Mouse (Mus musculus): Measurements from ENCODE around the gene Rasip1.

Rasip1 gene

DNA sequence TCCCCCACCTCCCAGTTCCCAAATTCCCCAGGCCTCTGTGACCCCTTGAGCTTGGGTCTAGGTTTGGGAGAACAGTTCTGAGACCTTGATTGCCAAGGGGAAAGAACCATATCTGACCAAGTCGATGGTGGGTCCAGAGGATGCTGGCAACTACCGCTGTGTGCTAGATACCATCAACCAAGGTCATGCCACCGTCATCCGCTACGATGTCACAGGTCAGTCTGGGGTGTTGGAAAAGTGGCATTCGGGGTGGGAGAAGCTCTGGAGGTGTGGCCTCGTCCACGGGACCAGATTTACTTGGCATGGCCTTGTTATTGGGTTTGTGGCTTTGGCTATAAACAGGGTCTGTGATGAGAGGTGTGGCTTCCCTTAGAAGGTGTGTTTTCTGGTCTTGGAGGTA is 1.8 kb upstream of the Rasip1 start:
- DNase-seq: no peak

DNA sequence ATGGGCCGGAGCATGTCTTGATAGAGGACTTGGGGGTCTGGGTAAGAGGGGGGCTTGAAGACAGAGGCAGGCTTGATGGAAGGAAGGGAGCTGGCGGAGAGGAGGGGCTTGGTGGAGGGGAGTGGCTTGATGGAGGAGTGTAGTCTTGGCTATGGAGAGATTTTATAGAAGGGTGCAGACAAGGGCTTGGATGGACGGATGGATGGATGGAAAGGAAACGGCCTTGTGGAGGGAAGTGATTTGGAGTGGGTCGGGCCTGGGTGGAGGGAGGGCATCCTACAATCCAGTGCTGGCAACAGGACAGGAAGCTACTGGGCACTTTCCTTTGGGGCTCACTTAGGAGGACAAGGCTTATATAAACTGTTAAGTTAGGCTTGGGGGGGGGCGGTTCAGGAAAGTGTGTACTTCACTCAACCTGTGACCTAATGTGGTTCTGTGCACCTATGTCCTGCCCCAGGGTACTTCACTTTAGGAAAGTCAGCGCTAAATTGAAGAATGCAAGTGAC is 664 bp upstream of the Rasip1 start:
- DNase-seq: no peak

DNA sequence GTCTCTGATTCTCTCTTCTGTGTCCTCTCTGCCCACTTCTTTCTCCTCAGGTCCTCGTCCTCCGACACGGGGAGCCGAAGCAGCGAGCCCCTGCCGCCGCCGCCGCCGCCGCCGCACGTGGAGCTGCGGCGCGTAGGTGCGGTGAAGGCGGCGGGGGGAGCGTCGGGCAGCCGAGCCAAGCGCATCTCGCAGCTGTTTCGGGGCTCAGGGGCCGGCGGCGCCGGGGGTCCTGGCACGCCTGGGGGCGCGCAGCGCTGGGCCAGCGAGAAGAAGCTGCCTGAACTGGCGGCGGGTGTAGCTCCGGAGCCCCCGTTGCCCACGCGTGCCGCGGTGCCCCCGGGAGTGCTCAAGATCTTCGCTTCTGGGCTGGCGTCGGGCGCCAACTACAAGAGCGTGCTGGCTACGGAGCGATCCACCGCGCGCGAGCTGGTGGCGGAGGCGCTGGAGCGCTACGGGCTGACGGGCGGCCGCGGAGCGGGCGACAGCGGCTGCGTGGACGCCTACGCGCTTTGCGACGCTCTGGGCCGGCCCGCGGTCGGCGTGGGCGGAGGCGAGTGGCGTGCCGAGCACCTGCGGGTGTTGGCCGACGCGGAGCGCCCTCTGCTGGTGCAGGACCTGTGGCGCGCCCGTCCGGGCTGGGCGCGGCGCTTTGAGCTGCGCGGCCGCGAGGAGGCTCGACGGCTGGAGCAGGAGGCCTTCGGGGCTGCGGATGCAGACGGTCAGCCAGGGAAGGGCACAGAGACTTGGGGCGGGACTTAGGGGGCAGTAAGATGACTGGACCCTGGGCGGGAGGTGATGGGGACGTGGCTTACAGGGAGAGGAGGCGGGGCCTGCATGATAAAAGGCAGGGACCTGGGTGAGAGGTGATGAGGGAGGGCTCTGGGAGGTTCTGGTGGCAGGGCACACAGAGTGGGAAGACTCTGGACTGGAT is 1.3 kb downstream of the Rasip1 start:
- DNase-seq: peak; percentile 91

DNA sequence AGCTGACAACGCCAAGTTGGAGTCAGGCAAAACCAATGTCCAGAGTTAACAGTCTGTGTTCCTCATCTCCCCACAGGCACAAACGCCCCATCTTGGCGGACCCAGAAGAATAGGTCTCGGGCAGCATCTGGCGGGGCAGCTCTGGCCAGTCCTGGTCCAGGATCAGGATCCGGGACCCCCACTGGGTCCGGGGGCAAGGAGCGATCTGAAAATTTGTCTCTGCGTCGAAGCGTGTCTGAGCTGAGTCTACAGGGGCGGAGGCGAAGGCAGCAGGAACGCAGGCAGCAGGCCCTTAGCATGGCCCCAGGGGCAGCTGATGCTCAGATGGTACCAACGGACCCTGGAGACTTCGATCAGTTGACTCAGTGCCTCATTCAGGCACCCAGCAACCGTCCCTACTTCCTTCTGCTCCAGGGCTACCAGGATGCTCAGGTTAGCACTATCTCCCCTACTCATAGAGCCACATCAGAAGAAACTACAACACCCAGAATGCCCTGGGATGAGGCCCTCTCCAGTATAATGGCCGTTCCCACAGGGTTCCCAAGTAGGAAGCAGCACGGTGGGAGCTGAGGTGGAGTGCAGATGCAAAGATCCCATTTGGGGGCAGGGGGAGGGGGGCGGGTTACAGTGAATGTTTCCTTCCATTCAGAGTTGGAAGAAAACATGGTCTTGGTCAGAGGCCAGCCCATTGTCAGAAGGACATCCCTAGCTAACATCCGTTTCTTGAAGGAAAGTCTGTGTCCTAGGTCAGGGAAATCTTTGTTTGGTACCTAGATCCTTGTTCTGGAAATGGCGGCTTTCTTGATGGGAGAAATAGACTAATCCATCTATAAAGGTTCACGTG is 3.0 kb downstream of the Rasip1 start:
- no peak for DNase-seq

DNA sequence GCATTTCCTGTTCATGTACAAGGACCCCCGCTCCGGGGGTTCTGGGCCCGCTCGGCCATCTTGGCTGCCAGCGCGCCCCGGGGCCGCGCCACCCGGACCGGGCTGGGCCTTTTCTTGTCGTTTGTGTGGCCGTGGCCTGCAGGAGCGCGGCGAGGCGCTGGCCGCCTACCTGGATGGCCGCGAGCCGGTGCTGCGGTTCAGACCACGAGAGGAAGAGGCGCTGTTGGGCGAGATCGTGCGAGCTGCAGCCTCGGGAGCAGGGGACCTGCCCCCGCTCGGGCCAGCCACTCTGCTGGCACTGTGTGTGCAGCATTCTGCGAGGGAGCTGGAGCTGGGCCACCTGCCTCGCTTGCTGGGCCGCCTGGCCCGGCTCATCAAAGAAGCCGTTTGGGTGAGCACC is 5.2 kb downstream of the Rasip1 start:
- DNase-seq: no peak

DNA sequence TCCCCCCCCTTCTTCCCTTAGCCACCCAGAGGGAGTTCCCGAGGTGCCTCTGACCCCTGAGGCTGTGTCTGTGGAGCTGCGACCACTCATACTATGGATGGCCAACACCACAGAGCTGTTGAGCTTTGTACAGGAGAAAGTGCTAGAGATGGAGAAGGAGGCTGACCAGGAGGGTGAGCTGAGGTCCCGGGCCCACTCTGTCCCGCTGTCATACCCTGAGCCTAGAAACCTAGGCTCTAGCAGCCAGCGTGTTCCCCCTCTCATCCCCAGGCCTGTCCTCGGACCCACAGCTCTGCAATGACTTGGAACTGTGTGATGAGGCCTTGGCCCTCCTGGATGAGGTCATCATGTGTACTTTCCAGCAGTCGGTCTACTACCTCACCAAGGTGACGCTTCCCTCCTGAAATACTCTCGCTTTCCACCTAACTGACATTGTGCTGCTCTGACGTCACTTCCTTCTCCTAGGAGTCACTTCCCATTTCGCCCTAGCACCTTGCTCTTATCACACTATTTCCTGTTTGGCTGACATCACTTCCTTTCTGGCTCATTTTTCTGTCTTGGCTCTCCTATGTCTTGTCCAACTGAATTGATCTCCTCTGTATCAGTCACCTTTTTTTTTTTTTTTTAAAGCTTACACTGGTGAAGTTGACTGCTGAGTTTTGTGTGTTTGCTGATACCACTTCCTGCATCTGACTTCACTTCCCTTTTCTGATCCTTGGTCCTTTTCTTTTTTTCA is 7.8 kb downstream of the Rasip1 start:
- no peak for DNase-seq

DNA sequence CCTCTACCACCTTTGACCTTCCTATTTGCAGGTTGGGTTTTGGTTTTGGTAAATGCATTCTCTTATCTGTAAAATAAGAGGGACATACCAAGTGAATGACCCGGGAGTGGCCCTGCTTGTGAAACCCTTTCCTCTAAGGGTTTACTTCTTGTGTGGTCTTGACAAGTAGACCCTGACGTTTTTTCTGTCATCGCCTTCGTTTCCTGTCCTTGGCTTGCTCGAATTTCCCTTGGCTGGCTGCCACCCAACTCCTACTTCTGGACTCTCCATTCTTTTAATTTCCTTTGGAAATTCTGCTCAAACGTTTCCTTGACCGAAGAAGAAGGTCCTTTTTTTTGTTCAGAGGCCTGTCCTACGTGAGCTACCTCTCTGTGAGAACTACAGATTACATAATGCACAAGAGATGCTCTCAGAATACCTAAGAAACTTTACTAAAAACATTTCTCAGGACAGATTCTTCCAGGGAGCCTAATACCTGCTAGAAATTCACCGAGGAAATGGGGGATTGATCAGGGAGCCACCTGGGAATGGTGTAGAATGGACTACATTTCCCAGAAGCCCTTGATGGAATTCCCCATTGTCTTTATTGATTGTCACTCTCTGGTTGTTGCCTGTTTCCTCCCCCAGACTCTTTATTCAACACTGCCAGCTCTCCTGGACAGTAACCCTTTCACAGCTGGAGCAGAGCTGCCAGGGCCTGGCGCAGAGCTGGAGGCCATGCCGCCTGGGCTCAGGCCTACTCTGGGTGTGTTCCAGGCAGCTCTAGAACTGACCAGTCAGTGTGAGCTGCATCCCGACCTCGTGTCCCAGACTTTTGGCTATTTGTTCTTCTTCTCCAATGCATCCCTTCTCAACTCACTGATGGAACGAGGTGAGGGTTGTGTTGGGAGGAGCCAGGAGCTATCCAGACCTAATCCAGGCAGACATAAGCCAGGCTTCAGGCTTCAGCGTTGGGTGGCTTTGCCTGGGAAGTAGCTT is 8.7 kb downstream of the Rasip1 start:
- DNase-seq: no peak

DNA sequence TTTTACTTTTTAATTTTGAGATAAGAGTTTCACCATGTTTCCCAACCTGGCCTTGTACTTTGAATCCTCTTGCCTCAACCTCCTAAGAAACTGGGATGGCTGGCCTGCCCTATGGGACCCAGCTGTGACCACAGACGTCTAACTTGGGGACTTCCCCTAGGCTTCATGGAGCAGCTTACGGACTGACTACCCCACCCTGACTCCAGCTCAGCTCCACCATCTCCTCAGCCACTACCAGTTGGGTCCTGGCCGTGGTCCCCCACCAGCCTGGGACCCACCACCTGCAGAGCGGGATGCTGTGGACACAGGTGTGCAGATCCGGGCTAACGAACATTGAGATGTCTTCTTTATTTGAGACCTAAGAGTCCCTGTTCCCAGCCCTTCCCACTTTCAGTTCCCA is 10.4 kb downstream of the Rasip1 start:
- DNase-seq: no peak

DNA sequence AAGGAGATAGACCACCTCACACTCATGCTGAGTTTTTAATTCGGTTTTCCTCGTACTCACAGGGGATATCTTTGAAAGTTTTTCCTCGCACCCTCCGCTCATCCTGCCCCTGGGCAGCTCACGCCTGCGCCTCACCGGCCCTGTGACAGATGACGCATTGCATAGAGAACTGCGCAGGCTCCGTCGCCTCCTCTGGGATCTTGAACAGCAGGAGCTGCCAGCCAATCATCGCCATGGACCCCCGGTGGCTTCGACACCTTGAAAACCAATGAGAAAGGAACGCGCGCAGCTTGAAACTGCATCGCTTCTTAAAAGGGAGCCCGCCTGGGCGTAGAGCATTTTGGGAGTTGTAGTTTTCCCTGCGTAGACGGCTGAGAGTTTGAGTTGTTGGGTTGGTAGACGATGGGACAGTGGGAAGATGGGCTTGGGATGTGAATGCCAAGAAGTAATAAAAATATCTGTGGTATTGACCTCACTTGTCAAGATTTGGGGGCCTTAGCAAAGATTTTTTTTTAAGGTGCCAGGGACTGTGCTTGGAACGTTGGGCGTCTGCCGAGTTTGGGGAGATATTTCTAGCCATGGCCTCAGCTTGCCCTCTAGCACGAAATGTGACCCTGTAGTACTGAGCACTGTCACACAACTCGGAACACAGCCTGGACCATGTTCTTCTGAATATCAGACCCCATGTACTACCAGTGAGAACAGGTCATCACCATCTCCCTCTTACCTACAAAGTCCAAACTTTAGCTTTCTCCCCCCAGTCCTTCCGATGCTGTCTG is 11.5 kb downstream of the Rasip1 start:
- peak; percentile 84 for DNase-seq

DNA sequence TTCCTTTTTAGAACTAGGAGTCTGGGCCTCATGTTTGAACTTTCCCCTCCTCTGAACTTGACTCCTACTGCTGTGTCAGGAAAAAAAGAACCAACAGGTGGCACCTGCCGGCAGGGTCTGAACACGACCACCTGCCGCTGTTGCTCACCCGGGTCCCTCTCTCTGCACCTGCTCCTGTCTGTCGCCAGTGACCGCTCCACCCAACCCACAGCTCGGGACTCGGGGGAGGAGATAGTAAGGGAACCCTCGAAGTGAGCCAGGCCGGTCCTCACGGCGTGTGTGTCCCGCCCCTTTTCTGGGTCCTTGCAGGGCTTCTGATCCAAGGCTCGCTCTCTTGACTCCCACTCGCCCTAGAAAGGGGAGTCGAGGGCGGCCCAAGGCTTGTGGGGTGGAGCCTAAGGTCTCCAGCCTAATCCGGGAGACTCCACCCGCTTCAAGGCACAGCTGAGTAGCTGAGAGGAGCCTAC is 12.3 kb downstream of the Rasip1 start, which contains the start of gene Mamstr:
Gene Mamstr, plus strand, starts transcription at position 417 of the 467 bp plus-strand sequence.
- DNase-seq: no peak

DNA sequence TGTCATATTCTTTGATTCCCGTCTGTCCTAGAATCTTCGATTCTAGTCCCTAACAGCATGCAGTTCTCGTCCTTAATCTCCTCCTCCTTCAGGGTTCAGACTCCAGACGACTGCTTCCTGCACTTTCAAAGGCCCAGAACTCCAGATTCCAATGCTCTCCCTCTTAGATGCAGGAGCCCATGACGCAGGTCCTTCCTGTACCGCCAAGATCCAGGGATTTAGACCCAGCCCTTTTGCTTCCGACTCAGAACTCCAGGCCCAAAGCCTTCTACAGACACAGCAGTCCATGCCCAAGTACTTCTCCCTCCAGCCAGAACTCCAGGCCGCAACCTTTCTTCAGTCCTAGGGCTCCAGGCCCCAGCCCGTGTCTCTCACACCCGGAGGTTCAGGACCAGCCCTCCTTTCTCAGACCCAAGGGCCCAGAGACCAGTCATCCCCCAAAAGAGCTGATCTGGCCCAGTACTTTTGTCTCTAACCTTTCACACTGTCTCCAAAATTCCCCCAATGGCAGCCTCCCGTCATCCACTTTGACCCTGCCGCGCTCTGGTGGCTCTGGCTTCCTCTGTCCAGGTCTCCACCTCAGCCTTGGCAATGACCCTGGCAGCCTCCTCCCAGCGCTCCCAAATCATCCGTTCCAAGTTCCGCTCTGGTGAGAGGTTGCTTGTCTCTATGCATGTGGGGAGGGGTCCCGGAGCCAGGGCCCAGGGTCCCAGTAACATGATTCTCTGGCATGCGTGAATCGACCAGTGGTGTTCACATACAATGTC is 13.1 kb downstream of the Rasip1 start:
- no peak for DNase-seq

DNA sequence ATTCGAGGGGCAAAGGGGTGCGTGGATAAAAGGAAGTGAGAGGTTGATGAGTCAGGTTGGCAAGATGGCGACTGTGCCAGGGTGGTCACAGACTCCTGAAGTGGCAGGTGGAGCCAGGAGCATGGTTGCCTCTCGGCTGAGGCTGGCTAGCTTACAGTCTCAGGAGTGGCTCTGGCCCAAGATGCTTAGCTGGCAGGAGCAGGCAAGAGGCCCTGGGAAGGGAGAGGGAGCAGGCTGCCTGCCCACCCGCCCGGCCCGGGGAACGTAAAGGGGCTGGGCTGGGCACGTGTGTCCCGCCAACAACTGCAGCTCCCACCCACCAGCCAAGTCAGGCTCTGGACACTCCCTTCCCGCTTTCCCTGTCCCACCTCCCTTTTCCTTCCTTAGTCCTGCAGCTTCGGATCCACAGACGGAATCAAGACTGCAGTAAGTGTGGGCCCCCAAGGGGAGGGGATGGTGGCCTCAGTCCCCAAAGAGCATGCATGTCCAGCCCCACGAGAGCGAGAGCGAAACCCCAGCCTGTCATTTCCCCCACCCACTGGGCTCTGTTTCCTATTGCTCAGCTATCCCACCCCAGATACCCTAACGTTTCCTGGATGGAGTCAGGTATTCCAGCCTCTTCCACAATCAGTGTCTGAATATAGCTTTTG is 14.2 kb downstream of the Rasip1 start:
- DNase-seq: no peak

DNA sequence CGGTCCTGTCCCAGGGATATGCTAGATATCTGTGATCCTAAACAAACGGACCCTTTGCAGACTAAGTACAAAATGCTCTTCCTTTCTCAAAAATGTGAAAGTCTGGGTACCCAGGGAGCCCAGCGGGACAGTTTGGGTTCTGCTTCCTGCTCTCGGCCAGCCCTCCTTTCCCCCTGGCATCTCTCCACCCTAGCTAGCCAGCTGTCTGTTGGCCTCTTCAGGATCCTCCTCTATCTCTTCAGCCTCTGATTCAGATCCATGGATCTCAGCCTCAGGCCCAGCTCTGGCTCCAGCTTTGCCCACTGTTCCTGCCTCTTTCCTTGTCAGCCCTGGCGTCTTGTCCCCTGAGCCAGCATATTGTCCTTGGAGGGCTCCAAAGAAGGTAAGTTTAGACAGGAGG is 14.8 kb downstream of the Rasip1 start:
- DNase-seq: no peak

DNA sequence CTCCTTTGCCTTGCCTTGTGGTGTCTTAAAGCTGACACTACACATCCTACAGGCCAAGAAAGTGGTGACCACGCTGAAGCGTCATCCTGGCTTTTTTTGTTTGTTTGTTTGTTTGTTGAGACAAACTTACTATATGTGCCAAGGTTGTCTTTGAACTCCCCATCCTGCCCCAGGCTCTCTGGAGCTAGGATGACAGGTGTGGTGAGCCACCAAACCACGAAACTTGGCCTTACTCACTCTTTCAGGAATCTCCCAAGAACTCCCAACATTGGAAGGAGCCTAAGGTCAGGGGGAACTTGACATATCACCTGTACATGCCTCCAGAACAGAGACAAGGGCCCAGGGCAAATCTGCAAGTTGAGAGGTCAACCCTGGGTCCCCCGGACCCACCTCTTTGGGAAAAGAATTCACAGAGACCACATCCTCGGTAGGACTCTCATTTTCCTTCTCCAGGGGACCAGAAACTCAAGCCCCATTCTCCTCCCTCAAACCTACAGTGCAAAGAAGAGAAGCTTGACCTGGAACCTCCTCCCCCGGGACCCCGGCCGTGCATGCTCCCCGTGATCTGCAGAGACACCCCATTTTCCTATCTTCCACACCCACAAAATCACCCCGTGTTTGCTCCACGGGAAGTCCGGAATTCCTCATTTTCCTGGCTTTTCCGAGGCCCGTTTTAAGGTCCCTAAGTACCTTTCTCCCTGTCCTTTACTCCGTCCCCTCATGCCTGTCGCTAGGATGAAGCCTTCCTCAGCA is 15.4 kb downstream of the Rasip1 start:
- no peak for DNase-seq

DNA sequence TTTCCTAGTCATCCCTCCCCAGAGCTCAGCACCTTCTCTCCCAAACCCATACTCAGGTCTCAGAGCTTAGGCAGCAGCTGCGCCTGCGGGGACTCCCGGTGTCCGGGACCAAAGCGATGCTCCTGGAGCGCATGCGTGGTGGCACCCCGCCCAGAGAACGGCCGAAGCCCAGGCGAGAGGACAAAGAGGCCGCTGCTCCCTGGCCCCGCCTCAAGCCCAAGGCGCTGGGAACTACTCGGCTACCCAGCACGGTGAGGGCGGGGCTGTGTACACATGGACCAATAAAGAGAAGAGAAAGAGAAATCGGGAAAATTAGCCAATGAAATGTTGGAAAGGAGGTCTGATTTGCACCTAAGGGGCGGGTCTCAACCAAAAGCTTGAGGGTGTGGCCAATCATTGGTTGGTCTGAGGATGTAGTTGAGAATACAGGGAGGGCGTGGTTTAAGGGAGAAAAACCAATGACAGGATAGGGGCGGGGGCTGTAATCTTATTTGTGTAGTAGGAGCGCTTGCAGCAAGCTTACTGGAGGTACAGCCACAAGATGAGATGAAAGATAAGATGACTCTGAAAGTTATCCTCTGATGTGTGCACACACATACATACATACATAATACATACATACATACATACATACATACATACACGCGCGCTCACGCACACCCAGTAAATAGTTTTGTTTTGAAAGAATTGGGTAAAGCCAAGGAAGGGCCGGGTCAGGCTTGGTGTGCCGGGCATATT is 16.3 kb downstream of the Rasip1 start:
- peak; percentile 83 for DNase-seq

DNA sequence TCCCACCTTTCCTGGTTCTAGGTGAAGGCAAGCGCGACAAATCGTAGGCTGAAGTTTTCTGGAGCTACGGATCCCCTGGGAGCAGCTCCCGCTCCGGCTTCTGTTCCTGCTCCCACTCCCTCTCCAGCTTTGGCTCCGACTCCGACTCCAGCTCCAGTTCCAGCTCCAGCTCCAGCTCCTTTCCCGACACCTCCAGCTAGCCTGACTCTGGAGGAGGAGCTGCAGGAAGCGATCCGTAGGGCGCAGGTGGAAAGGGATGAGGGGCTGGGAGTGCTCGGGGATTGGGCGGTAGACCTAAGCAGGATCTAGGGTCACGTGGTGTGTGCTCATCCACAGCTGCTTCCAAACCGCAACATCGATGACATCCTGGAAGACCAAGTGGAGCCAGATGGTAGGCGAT is 16.9 kb downstream of the Rasip1 start:
- DNase-seq: no peak

DNA sequence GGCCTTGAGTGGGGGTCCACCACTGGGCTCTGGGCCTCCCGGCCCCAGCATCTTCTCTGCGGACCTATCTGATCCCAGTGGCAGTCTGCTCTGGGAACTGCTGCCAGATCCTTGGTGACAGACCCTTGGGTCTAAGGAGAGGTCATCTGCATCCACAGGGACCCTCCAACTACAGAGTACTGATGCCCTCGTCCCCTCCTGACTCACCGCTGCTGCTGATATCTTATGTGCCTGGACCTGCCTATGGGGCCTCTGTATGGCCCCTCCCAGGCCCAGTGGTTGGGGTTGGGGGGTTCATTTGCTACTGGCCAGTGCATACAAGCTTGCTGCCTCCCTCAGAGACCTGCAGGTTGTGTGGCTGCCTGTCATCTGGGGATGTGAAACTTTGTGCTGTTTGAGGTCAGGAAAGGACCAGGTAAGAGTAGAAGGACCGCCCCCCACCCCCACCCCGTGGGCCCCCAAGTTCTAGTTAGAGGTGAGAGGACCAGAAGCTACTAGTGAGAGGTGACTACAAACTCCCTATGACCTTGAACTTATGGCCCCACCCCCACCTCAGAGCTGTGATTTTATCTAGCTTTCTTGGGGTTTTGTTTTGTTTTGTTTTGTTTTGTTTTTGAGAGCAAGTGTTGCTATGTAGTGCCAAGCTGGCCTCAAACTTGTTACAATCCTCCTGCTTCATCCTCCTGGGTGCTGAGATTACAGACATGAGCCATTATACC is 17.7 kb downstream of the Rasip1 start:
- no peak for DNase-seq
